27 mouse cellular contexts compared by ENCODE assay signal in genomic region chr16:48276940-48277339, GRCm38 (mm10). TPM values are rescaled to one million over a fixed set of nuclear protein-coding genes. Genes with fewer than 3 reads are reported as not detected.
"Had no signal": no experiment of that assay in that cellular context is flagged by ENCODE, and none has a peak within 500 bp of the region (broad histone marks: within the 10 kb centered on the region; RNA-seq: fewer than 3 reads in every experiment).

No protein-coding gene starts in this region.

- ATAC-seq: midbrain, embryonic 16.5 days had no signal

- H3K4me3 ChIP-seq: liver, embryonic 15.5 days; megakaryocyte, embryonic 14.5 days; midbrain, embryonic 10.5 days; midbrain, embryonic 12.5 days; myocyte; neural tube, embryonic 13.5 days; neural tube, embryonic 15.5 days had no signal

- H3K4me1 ChIP-seq: liver, embryonic 15.5 days; megakaryocyte, embryonic 14.5 days; midbrain, embryonic 10.5 days; midbrain, embryonic 12.5 days; neural tube, embryonic 13.5 days; neural tube, embryonic 15.5 days had no signal

- H3K27me3 ChIP-seq: liver, embryonic 15.5 days; megakaryocyte, embryonic 14.5 days; midbrain, embryonic 12.5 days; neural tube, embryonic 13.5 days; neural tube, embryonic 15.5 days had no signal

- H3K36me3 ChIP-seq: liver, embryonic 15.5 days; midbrain, embryonic 10.5 days; midbrain, embryonic 12.5 days; neural tube, embryonic 13.5 days; neural tube, embryonic 15.5 days had no signal

- H3K27ac ChIP-seq: liver, embryonic 15.5 days; midbrain, embryonic 10.5 days; midbrain, embryonic 12.5 days; neural tube, embryonic 13.5 days; neural tube, embryonic 15.5 days had no signal

- H3K9ac ChIP-seq: liver, embryonic 15.5 days; lung, embryonic 14.5 days; midbrain, embryonic 12.5 days; neural tube, embryonic 13.5 days; neural tube, embryonic 15.5 days had no signal

- H3K4me2 ChIP-seq: liver, embryonic 15.5 days; lung, embryonic 14.5 days; midbrain, embryonic 12.5 days; neural tube, embryonic 13.5 days; neural tube, embryonic 15.5 days had no signal

- DNase-seq: lung, adult 18-20 months; lung, embryonic 14.5 days; lung, postnatal 10 days; lung, postnatal 4 days; midbrain, embryonic 14.5 days; retina, postnatal 1 day; right cerebral cortex, adult 18-20 months; right cerebral cortex, postnatal 25 days; right cerebral cortex, postnatal 4 days; spleen, adult 18-20 months; thymus, adult 18-20 months; thymus, postnatal 14 days; thymus, postnatal 36 days had no signal

- H3K9me3 ChIP-seq: liver, embryonic 15.5 days; midbrain, embryonic 10.5 days; midbrain, embryonic 12.5 days; neural tube, embryonic 13.5 days; neural tube, embryonic 15.5 days had no signal

RNA-seq across cellular contexts. Expression of gene Dppa4, which starts 6.6 kb away (rescaled TPM):
- polyA plus RNA-seq: liver, embryonic 15.5 days; lung, embryonic 14.5 days; lung, embryonic 16.5 days; midbrain, embryonic 10.5 days; midbrain, embryonic 12.5 days; midbrain, embryonic 14.5 days; midbrain, embryonic 16.5 days; neural tube, embryonic 11.5 days; neural tube, embryonic 13.5 days; neural tube, embryonic 15.5 days; small intestine, adult 2 months; stomach, embryonic 14.5 days; stomach, embryonic 16.5 days; thymus, postnatal 0 days had no signal

RNA-seq across cellular contexts. Expression of gene Dppa2, which starts 26.8 kb away (rescaled TPM):
- polyA plus RNA-seq: liver, embryonic 15.5 days; midbrain, embryonic 10.5 days; midbrain, embryonic 12.5 days; midbrain, embryonic 14.5 days; midbrain, embryonic 16.5 days; neural tube, embryonic 11.5 days; neural tube, embryonic 13.5 days; neural tube, embryonic 15.5 days; small intestine, adult 2 months; stomach, embryonic 14.5 days; stomach, embryonic 16.5 days; thymus, postnatal 0 days had no signal
